Mouse (Mus musculus) cerebellum, adult (tissue): Measurements from ENCODE around the gene Tent2.
"Not testable (repeated sequence)": the region's sequence is repeated elsewhere in the genome, so short reads cannot be mapped to it uniquely, and the experiment has no call there.

ENCODE experiments used
- ATAC-seq: cut with Nextera tagmentation; 2 replicates; pipeline ENCODE4 v1.9.2; 2017; ENCODE audit warnings: mild to moderate bottlenecking, moderate library complexity, mixed read lengths; ENCODE audit not compliant: insufficient number of reproducible peaks, low FRiP score, low TSS enrichment

Gene Tent2

DNA sequence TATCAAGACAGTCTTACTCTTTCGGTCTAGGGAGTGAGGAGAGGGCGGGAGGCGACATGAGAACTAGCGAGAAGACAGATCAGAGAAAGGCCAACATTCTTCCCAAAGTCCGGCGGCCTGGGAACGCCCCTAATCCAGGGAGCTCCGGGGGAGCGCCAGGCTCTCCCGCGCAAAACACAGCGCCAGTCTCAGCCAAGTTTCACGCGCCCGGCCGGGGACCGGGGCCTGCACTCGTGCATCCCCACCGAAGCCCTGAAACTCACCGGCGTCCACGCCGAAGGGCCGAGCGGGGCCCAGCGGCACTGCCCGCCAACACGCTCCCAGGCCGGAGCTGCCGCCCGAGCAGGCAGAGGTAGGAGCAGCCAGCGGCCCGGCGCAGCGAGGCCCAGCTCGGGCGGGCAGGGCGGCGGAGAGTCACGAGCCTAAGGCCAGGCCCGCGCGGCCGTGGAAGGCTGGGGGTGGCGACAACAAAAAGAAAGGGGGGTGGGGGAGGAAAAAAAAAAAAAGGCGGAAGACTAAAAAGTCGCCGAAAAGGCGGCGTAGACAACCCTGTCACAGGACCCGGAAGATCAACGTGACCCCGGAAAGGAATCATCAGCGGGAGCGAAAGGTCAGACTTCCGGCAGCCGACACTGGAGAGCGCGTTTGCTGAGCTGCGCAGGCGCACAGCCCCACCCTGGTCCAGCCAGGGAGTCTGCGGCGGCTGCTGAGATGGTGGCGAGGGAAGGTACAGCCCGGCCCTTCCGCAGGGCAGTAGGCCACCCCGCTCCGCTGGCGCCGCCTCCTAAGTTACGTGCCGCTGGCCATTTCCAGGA is at the start of gene Tent2:
Tent2 (minus strand) TSS at position 555 of the 815 bp plus-strand sequence.
- ATAC-seq = peak; percentile 100

DNA sequence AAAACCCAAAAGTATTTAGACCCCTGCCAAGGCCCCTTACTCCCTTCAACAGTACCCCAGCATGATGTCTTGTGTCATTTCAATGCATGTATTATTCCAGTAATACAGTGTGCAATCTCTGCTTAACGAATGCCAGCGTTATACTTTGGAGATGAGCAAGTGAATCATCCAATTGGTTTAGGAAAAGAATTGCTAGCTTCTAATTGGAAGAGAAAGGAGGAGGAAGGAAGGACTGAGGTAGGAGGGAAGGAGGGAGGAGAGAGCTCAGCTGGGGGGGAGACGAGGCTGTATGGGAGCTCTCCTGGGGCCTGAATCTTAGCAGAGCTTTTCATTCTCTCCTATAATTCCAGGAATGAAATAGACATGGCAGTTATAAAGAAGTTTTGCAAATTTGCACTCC is 49.0 kb upstream of the Tent2 start:
- no peak for ATAC-seq

DNA sequence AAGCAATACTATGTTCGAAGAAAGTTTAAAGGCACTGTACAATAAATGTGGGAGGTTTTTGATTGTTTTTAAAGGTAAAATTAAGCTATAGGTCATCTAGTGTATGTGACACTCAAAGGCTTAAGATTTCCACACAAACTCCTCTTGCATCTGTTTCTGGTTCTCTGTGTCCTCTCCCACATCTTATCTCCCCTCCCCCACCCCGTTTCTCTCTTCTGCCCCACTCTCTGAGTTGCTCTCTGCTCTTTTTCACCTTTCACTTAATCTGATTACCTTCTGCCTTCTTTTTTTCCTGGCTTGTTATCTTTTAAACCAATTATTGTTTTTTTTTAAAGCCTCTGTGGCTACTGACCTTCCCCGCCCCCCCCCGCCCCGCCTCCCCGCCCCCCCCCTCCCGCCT is 47.4 kb upstream of the Tent2 start:
- no peak for ATAC-seq

DNA sequence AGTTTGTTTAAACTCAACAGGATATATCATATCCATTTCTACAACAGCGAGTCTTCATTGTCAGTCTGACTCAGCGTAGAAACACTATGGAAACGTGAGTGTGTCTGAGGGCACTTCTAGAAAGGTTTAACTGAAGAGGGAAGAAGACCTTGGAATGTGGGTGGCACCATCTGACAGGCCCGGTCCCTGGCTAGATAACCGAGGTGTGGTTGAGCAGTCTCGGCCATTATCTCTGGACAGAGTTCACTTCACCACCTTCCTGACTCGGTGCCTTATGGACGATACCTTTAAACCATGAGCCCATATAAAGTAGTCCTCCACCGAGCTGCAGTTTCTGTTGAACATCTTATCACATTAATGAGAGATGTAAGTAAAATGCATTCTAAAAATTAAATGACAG is 46.9 kb upstream of the Tent2 start:
- ATAC-seq = no peak

DNA sequence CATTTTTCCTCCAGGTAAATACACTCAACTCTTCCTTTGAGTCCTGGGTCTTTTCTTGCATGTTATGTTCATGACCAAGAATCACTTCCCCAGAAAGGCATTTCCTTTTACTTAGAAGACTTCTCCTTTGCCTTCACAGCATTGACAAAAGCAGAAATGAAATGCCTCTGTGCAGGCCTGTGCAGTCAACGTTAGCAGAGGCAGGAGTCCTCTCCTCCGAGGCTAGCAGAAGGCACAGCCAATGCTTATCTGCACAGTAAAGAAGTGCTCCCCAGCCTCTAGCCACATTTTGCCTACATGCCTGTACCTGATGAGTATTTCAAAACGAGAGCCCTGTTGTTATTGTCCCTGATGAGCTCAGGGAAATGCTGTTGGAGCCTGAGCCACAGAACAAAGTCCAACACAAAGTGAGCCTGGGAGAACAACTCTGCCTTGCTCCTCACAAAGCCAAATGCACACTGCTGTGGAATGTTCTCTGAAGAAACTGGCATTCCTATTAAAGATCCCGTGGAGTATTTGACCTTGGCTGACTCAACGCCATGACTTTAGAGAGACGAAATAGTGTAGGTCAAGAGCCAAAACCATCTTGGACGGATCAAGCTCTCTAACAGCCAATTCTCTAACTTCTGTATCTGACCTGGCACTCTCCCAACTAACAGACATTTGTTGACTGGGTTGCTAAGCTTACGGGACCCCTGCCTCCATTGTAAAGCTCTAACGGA is 45.7 kb upstream of the Tent2 start:
- ATAC-seq = no peak

DNA sequence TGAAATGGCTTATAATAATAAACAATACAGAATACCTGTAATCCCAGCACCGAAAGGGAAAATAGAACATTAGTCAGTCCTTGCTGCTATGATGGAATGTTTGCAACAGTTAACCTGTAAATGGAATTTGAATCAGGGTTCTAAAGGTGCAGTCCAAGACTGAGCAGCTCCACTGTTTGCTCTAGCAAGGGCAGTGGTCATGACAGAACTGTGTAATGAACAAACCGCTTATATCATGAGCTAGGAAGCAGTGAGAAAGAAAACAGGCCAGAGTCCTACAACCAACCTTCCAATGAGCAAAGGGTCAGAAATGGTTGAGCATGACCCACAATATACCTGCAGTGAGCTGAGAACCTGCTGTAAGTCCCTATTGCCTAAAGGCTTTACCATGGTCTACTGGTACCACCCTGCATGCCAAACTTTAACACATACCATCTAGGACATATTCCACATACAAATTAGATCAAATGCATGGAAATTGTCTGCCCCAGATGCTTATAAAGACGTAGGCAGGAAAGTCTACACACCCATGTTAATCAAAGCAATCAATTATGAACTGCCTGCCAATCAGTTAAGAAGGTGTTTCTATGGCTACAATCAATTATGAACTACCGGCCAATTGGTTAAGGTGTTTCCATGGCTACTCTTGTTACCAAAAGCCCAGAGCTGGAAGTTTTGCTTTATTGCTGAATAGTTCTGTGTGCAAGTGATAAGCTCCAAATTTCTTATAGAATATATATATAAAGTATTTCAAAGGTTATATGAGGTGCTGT is 42.3 kb upstream of the Tent2 start:
- ATAC-seq = no peak

DNA sequence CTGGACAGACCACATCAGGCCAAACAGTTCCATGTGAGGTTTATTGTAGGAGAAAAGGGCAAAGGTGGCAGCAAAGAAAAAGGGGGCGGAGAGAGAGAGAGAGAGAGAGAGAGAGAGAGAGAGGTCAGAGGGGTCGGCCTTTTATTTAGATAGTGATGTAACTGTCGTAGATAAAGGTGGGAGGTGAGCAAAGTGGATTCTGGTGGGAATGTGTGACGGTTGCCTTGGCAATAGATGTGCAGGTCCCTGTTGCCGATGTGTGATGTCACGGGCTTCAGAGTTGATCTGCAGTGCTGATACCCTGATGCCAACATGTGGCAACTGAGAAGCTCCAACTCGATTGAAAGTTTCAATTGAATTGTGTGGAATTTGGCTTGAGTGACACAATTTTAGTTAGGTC is 40.1 kb upstream of the Tent2 start:
- ATAC-seq = no peak

DNA sequence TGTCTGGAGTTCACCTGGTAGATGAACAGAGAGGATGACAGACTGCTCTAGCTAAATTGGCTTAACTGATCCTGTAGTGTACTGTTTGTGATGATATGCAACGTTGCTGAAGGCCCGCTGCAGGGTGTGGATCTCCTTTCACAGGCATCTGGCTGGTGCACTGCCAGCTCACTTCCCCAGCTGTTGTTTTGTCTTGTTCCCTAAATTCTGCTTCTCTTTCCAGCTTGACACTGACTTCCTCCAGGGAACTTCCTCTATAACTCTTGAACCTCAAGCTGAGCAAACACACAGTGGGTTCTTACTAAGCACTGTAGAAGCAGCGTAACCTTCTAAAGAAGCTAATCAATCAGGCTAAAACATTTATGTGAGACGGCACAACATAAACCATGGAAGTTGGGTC is 38.8 kb upstream of the Tent2 start:
- no peak for ATAC-seq

DNA sequence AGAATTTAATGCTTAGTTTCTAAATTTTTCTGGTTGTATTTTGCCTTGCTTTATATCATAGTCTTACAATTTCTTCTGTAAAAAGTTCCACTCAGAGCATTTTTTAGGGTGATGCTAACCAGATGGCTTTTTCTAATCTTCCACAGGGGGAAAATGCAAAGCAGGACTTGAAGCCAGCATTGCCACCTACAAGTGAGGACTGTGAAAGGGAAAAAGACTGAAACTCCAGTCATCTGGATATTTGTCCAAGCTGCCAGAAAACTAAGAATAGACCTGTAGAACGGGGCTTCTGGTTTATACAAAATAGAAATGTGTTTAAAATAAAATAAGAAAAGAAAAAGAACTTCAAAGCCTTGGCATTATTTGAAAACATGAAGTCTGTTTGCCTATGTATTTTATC is 19.6 kb upstream of the Tent2 start:
- no peak for ATAC-seq

DNA sequence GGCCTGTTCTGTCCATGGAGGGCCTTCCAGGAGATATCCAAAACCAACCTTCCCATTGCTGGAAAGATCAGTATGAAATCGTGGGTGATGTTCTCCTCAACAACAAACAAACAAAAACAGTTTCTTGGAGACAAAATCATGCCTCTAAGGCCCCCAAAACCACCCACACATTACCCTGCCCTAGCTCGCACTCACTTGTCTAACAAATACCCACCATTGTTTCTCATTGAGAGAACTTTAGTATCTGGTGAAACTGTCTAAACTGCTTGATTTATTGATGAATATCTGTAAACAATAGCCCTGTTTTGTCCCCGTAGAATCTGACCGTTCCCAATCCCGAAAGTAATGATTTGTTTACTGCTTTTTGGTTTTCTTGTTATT is 451 bp upstream of the Tent2 start:
- no peak for ATAC-seq

DNA sequence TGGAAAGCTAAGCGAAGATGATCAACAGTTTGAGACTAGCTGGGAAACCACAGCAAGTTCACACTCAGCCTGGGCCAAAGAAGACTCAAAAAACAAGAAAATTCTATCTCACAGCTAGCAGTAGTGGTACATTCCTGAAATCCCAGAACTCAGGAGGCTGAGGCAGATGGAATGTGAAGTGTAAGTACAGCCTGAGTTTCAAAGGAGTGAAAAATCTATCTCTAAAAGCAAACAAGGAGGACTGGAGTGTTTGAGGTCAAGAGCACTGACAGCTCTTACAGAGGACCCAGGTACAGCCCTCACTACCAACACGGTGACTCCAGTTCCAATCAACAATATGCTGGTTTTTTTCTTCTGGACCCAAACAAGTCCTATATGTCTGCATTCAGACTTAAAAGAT is 2.8 kb downstream of the Tent2 start:
- no peak for ATAC-seq

DNA sequence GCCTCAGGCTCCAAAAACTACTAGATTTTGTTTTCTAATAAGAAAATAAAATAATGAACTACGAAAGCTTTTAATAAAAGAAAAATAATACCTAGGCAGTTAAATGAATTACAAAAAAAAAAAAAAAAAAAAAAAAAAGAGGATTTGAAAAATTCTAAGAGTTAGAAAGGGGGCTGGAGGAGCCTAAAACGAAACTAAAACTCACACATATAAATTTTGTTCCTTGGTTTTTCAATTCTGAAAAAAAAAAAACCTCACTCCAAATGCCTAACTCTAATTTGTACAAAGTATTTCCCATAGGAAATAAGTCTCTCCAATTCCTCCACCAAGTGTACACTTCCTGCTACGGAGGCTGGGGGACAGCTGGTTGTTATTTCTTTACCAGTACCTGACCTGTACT is 3.4 kb downstream of the Tent2 start:
- ATAC-seq = no peak

DNA sequence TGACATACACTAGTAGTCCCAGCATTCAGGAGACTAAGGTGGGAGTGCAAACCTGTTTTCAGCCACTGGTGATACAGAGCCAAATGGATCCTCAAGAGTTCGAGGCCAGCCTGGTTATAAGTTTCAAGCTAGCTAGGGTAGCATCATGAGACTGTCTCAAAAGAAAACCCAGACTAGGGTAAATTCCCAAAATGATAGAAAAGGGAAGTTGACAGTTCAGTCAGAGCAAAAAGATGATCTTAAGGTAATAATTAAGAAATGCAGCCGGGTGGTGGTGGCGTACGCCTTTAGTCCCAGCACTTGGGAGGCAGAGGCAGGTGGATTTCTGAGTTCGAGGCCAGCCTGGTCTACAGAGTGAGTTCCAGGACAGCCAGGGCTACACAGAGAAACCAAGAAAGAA is 4.4 kb downstream of the Tent2 start:
- not testable (repeated sequence) for ATAC-seq

DNA sequence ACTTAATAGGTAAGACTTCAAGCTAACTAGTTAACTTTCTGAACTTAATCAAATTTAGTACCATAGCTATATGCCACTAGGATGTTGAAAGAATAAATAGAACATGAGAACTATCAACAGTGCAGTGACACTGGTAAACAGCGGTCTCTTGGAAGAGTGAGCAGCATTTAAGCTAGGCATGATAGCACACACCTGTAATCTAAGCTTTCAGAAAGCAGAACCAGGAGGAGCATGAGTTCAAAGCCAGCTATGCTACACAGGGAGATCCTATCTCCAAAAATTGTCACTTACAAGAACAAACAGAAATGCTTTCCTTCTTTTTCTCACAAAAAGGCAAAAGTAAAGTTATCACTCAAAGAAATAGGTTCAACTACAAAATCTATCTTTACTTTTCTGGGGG is 11.8 kb downstream of the Tent2 start:
- ATAC-seq = no peak

DNA sequence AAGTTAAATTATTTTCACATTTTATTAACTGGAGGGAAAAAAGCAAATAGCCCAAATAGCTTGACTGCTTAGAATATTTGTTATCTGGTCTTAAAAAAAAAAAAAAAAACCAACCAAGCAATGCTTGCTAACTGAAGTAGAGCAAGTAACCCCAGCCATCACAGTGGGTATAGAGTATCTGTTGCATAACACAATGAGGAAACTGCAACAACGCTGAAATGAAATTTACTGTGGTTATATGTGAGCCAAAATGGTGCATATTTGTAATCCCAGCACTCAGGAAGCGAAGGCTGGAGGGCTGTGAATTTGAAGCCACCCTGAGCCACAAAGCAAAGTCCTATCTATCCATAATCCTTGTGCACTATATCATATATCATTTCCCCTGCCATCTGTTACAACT is 12.7 kb downstream of the Tent2 start:
- no peak for ATAC-seq

DNA sequence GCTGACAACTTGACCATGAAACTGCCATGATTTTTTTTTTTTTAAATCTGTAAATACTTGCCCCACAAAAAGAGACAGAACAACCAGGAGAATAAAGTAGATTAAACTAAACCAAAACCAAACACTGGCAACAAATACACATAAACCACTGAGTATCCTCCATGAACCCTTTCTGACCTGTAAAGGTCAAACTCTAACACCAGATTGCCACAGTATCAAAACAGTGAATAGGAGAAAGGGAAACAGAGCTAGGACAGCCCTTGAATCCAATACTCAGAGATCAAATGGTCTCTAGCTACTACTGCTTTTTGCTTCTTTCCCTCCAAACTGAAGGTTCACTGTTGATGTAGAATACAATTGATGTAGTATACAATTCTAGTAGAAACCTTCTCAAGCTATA is 14.6 kb downstream of the Tent2 start:
- no peak for ATAC-seq

DNA sequence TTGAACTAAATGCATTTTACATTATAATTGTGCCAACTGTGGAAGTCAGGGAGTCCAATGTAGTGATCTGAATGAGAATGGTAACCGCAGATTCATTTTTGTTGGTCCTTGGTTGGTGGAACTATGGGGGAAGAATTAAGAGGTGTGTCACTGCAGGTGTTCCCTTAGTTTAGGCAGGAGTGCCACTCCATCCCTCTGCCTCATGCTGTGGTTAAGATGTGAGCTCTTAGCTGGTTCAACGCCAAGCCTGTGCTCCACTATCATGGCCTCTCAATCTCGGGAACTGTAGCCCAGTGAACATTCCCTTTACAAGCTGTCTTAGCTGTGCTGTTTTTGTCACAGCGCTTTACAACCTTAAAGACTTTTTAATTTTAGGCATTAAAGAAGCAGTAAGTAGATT is 28.9 kb downstream of the Tent2 start:
- ATAC-seq = no peak

DNA sequence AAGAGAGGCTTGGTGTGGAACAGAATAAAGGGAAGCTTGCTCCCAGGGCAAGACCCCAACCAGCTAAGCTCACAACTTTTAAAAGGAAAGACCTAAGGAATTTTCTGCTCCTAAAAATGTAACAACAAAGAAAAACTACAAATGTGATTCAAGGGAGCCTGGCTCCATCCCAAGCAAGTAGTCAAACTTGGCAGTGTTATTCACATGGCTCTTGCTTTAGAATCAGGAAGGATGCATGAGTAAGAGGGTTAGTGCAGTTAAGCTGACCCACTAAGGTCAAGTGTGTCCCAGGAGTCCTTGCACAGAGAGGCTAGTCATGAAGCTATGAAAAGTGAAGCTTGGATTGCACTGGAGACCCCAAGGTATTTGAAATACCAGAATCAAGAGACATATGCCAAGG is 29.7 kb downstream of the Tent2 start:
- no peak for ATAC-seq

DNA sequence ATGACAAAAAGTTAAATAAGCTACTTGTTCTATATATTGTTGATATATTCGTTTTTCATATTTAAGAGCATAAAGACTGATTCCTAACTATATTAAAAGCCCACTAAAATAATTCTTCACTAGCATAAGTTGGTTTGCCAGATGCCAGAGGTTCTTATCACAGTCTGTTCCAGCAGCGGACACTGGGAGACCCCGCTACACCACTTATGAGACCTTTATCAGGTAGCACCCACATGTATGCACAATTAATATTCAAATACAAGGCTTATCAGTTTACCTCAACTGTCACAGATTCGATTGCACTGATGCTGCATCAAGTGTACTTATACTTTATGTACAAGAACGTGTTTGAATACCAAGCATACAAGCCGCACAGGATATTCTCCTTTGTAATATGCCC is 33.9 kb downstream of the Tent2 start:
- no peak for ATAC-seq

DNA sequence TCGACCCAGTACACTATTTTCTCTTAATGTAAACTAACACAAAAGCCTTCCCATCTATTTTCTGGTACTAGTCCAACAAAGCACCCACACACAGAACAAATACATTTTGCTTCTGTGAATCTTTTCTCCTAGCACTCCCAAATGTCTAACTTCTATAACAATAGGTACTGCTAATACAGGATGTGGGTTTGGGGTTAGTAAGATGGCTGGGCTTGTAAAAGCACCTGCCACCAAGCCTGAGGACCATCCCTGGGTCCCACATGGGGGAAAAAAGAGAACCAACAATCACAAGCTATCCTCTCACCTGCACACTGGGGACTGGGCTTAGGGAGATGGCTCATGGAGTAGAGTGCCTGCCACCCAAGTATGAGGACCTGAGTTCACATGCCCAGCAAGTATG is 38.9 kb downstream of the Tent2 start:
- ATAC-seq = no peak
